Mouse (Mus musculus): ENCODE measurements around the gene Kif22.

- no peak for TF ChIP-seq POLR2A (IDR thresholded peaks at IDR 0.05; ENCODE audit: borderline replicate concordance, insufficient read depth, low read length)
- TF ChIP-seq CTCF (IDR thresholded peaks at IDR 0.05; ENCODE audit: borderline replicate concordance, insufficient read depth, low read depth, low read length): no peak
These were observed 19.6 kb downstream of the Kif22 start for GRCm38 (mm10) chr7:127022528-127023271.

Measured in cerebellum, adult 2 months (tissue).